Mouse (Mus musculus) left cerebral cortex, postnatal 14 days (tissue): ENCODE data around the gene Slc4a3. TPM values are rescaled to one million over a fixed set of nuclear protein-coding genes. Genes with fewer than 3 reads are reported as not detected.

Experiments
- DNase-seq, 2 experiments: peaks; one replicate each; pipeline ENCODE4 v3.0.0; 2021 to 2022; ENCODE audit warnings: low spot score in 2 of 2, mixed read lengths in 1 of 2
- intact Hi-C: fragments of 180-260 bp; cut with DNase I; formaldehyde crosslinking; loops from one replicate; pipeline ENCODE4 v1.15.1; 2025
- long read RNA-seq, 2 experiments: library from polyadenylated mRNA; stranded (forward); transcript quantifications; one replicate each; pipeline ENCODE4 v2.0.0; 2021
- total RNA-seq, 2 experiments: library from RNA; stranded (reverse); gene quantifications; 2 replicates each; pipeline ENCODE4 v1.2.3; 2021

Gene Slc4a3
- total RNA-seq, result 100 to 1,000 TPM; 180 to 195 TPM
- long read RNA-seq, experiment 1, full-length matches to known transcripts, result 18 of 227 reads
- long read RNA-seq, experiment 1, partial matches to known transcripts, result 116 of 227 reads
- long read RNA-seq, experiment 1, other reads (novel, unspliced or antisense), result 93 of 227 reads
- long read RNA-seq, experiment 2, full-length matches to known transcripts, result 27 of 219 reads
- long read RNA-seq, experiment 2, partial matches to known transcripts, result 85 of 219 reads
- long read RNA-seq, experiment 2, other reads (novel, unspliced or antisense), result 107 of 219 reads

- intact Hi-C loops, result no loop called here
- DNase-seq, result peak; percentile 60
Observed at GRCm38 (mm10) chr1:75545965-75546956, at the start of gene Slc4a3. TSS of gene Slc4a3 (plus strand) at chr1:75546266.

GRCm38 (mm10) chr1:75498897-75499296 lies 47.2 kb upstream of the Slc4a3 start:
- intact Hi-C loops, result no loop called here

DNA sequence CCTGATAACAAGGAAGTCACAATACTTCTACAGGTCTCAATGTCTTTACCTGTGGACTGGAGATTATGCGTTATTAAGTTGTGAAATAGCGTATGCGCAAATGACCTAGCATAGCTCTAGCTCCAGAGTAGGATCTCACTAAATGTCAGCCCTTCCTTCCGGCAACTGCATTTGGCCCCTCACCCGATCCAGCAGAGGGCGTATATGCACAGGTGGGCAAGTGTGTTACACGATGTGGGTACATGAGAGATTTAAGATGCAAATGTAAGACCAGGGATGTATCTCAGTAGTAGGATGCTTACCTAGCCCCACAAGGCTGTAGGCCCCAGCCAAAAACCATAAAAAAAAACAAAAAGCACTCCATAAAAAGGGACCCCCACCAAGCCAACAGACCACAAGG lies 46.6 kb upstream of the Slc4a3 start:
- intact Hi-C loops, result no loop called here
- DNase-seq, result no peak

More at GRCm38 (mm10) chr1:75498897-75499296, 47.2 kb upstream of the Slc4a3 start:
- DNase-seq, result no peak

GRCm38 (mm10) chr1:75501905-75502304 lies 44.2 kb upstream of the Slc4a3 start:
- intact Hi-C loops, result no loop called here
- no peak for DNase-seq

DNA sequence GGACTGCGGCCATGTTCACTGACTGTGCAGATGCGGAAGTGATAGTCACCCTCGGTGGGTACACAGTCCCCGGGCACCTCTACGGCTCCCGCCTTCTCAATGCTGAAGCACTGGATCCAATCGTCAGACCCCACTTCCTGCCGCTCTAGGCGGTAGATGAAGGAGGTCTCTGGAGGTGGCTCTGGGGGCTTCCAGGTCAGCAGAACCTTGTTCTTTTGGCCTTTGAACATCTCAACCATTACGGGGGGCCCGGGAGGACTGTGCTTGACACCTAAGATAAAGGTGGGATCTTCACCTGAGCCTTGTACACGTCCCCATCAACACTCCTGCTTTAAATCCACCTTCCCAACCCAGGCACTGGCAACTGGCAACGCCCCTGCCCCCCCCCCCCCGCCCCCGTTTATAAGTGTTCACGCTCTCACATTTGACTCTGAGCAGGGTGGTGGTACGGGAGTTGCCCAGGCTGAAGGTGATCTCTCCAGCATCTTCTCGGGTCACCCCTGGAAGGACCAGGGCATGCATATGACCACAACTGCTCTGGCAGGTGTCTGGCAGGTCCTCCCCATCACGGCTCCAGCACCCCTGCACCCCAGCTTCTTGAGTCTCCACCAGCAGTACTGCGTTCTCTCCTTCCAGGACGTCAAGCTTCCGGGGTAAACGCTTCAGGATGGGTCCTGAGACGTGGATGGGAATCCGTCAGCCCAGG lies 43.0 kb upstream of the Slc4a3 start:
- intact Hi-C loops, result no loop called here
- DNase-seq, result no peak

- intact Hi-C loops, result no loop called here
Observed at GRCm38 (mm10) chr1:75503651-75503980, 42.5 kb upstream of the Slc4a3 start.

DNA sequence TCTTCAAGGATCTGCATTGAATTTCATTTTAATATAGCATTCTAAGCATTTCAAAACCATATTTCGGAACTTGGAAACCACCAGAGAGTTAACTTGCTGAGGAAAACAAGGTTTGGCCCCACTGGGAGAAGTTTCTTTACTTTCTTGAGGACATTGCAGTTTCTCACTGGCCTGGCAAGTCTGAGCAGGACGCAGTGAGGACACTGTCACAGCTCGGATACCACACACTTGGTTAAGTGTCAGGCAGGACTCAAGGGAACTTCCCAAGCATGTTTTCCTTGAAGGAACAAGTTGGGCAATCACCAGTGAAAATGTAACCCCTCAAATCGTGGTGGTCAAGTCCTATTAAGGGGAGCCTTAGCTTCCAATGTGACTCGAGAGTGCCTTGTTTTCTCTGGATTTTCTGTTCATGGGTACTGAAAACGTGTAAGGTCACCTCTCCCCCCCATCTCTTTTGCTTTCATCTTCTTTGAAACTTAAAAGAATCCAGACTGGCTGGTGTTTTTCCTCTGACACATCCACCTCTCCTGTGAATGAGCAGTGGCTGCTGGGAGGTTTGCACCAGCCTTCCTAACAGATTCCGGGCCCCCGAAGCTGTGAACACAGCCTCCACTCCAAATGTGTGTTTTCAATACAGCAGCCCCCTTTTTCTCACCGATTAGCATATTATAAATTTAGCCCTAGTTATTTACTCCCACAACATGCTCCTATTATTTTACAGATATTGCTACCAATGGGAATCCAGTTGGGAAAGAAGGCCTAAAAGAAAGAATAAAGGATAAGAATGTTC lies 41.6 kb upstream of the Slc4a3 start:
- intact Hi-C loops, result no loop called here
- peak in 1 of 2 experiments; percentile 60 for DNase-seq

More at GRCm38 (mm10) chr1:75503651-75503980, 42.5 kb upstream of the Slc4a3 start:
- no peak for DNase-seq

DNA sequence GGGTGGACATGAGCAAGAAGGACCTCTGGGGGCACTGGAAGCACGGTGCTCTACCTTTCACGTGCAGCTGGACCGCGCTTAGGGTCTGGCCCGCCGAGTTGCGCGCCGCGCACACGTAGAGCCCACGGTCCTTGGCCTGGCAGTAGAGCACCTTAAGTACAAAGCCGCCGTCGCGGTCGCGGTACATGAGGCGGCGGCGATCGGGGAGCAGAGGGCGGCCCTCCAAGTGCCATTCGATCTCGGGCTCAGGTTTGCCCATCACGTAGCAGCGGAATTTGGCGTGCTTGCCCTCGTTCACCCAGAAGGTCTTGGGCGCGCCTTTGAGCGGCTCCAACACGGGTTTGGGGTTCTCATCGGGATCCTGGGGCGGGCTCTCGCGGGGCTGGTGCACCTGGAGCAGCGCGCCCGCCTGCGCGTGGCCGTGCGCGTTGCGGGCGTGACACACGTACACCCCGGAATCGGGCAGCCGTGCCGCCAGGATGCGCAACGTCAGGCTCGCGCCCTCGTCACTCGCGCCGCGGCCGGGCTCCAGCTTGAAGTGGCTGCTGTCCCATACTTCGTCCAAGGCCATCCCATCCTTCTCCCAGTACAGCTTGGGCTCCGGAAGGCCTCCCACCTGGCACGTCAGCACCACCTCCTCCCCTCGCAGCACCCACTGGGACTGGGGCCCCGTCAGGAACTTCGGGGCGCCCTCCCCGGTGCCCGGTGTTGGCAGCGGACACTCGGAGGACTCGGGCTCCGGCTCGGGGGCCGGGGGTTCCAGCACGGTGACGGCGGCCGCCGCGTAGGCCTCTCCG lies 40.7 kb upstream of the Slc4a3 start:
- peak; percentile 81 to 82 for DNase-seq
- intact Hi-C loops, result no loop called here

- intact Hi-C loops, result no loop called here
Observed at GRCm38 (mm10) chr1:75505956-75506831, 39.9 kb upstream of the Slc4a3 start, which contains the start of gene Obsl1. TSS of gene Obsl1 (minus strand) at chr1:75506452.

DNA sequence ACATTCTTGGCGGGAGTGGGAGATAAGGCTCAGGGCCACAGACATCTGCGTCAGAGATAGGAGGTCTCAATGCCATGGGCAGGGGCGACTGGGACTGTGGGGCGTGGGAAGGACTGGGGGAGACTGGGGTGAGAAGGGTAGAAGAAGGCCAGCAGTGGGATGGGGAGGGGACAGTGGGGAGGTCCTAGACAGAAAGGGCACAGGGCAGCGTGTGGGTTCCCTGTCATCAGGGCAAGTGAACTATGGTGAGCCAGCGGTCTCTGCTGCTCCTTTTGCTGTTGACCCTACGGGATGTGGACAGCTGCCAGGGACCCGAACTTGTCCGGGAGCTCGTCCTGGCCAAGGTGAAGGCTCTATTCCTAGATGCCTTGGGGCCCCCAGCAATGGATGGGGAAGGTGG lies 39.1 kb upstream of the Slc4a3 start, which contains the start of gene Inha:
Inha (plus strand) TSS at position 72 of the 400 bp plus-strand sequence.
- no peak for DNase-seq
- intact Hi-C loops, result no loop called here

More at GRCm38 (mm10) chr1:75505956-75506831, 39.9 kb upstream of the Slc4a3 start, which contains the start of gene Obsl1:
- peak in 1 of 2 experiments; percentile 50 for DNase-seq

GRCm38 (mm10) chr1:75509586-75509985 lies 36.5 kb upstream of the Slc4a3 start:
- DNase-seq, result no peak
- intact Hi-C loops, result no loop called here

DNA sequence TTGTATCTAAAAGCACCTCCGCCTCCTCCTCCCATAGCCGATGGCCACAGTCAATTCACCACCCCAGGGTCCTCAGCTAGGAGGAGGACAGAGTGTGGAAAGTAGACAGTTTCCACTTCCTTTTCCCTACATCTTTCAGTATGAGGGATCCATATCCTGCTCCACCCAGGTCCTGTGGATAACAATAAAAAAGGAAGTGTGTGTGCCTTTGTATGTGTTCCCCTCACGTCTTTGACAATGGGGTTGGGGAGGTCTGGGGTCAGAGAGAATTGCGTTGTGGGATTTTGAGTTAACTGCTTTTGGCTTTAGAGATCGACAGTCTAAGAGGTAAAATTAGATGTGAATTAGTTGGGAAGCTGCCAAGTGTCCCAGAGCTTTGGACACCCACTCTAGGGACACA lies 35.9 kb upstream of the Slc4a3 start:
- intact Hi-C loops, result no loop called here
- no peak for DNase-seq

DNA sequence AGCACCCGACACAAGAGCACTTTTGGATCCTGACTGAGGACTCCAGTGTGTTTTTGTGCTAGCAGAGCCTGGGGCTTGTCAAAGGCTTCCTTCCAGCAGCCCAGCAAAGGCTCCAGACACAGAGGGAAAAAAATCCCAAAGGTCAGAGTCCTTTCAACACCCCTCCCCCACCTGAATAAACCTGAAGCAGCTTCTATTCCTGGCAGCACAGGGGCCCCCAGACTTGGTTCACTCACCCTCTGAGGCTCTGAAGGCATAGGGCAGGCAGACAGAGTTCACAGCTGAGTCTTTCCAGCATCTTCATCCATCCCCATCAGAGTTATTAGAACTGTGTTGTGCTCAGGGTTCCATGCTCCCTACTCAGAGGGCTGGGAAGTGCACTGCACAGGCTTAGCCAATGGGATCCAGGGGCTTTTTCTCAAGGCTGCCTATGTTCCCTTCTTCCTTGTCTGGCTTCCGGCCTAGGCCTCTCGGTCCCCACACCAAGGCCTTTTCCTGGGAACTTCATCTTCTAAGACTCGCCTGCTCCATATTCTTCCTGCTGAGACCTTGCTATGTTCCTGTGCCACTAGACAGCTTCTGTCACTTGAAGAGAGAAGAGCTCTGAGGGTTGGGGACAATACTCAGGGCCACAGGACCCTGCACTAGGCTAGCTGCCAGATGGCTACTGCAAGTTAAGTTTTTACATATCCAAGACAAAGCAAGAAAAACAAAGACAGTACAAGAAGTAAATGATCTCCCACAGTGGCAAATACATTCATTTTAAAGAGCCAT lies 34.4 kb upstream of the Slc4a3 start:
- intact Hi-C loops, result no loop called here
- DNase-seq, result no peak

DNA sequence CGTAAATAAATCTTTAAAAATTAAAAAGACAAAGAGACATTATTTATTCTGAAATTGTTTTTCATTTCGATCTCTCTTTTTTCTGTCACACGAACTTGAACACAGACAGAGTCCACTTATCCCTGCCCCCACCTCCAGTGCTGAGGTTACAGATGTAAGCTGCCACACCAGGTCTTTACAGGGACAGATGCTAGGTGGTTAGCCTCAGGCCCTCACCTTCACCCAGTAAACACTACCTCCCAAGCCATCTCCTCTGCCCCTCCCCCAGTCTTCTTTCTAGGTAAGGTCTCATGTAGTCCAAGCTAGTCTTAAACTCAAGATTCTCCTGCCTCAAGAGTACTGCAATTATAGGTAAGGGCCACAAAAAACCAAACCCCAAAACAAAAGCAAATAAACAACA lies 33.5 kb upstream of the Slc4a3 start:
- intact Hi-C loops, result no loop called here
- DNase-seq, result no peak

DNA sequence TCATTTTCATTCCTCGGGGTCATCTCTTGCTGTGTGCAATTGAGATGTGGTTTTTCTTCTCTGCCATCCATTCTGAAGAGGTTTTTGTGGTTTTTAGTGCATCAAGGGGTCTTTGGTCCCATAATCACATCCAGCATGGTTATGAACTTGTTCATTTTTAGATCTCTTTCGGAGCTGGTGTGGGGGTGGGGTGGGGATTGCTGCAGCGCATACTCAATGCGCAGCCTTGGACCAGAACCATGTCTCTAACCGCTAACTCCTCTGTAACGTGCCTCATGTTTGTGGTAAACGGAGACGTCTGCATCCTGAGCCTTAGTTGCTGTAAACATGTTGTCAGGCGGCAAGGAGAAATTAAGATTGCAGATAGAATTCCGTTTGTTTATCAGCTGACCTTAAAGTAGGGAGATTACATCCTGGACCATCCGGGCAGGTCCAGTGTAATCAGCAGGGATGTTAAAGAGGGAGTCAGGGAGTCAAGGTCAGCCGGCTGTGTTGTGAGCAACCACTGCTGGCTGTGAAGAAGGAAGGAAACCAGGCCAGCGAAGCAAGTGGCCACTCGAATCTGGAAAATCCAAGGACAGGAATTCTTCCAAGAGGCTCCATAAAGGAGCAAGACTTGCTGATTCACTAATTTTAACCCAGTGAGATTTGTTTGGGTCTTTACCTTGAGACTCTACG lies 29.2 kb upstream of the Slc4a3 start:
- no peak for DNase-seq
- intact Hi-C loops, result no loop called here

DNA sequence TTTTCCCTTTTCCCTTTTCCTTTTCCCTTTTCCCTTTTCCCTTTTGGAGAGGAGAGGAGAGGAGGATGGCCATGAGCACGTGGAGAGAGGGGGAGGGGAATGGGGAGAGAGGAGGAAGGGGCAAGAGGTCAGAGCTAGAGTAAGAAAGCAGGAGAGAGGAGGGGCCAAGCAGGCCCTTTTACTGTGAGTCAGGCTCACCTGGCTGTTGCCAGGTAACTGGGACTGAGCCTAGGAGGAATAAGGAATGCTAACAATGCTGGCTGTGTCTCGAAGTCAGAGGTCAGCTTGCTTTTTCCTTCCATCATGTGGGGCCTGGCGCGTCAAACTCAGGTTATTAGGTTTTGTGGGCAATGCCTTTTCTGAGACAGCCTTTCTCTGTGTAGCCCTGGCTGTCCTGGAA lies 28.1 kb upstream of the Slc4a3 start:
- intact Hi-C loops, result no loop called here
- no peak for DNase-seq
